Mouse (Mus musculus) heart, embryonic 14.5 days (tissue): ENCODE measurements around the gene Rap1b. TPM values are rescaled to one million over a fixed set of nuclear protein-coding genes. Genes with fewer than 3 reads are reported as not detected.

Experiments used
- ATAC-seq: fragments of 200-750 bp; cut with Nextera tagmentation; 2 replicates; pipeline ENCODE4 v1.8.0; 2017; ENCODE audit warnings: low read depth, moderate TSS enrichment; ENCODE audit not compliant: insufficient number of reproducible peaks, insufficient read depth, low FRiP score
- H3K27ac ChIP-seq, 2 experiments: fragments of 200-500 bp in 1 of 2; fragments of 300-500 bp in 1 of 2; sonication (generic) in 1 of 2; replicated peaks in 1 of 2; 2 replicates each; pipeline ENCODE4 v1.5.1; 2012 to 2014; ENCODE audit warnings: low read depth in 2 of 2, low read length in 2 of 2, control low read depth in 1 of 2, mild to moderate bottlenecking in 1 of 2, mixed read lengths in 1 of 2; ENCODE audit not compliant: control insufficient read depth in 1 of 2, insufficient read depth in 1 of 2
- H3K27me3 ChIP-seq: fragments of 300-500 bp; sonication (generic); 2 replicates; pipeline ENCODE4 v1.6.1; 2014; ENCODE audit warnings: mild to moderate bottlenecking, low read length, control low read depth; ENCODE audit not compliant: control insufficient read depth, insufficient read depth
- H3K36me3 ChIP-seq: fragments of 300-500 bp; sonication (generic); 2 replicates; pipeline ENCODE4 v1.6.1; 2014; ENCODE audit warnings: mild to moderate bottlenecking, control low read depth, low read length, mixed read lengths; ENCODE audit not compliant: control insufficient read depth, insufficient read depth
- H3K4me1 ChIP-seq, 2 experiments: fragments of 200-500 bp in 1 of 2; fragments of 300-500 bp in 1 of 2; sonication (generic) in 1 of 2; 2 replicates each; pipeline ENCODE4 v1.6.1; 2012 to 2014; ENCODE audit warnings: low read length in 2 of 2, control low read depth in 1 of 2, mixed read lengths in 1 of 2; ENCODE audit not compliant: control insufficient read depth in 2 of 2, insufficient read depth in 2 of 2
- H3K4me2 ChIP-seq: fragments of 300-500 bp; sonication (generic); 2 replicates; pipeline ENCODE4 v1.6.1; 2014; ENCODE audit warnings: mild to moderate bottlenecking, low read length
- H3K4me3 ChIP-seq, 2 experiments: fragments of 200-500 bp in 1 of 2; fragments of 300-500 bp in 1 of 2; sonication (generic) in 1 of 2; 2 replicates each; pipeline ENCODE4 v1.5.1; 2012 to 2014; ENCODE audit warnings: low read length in 2 of 2, mild to moderate bottlenecking in 2 of 2, control low read depth in 1 of 2, low read depth in 1 of 2, moderate library complexity in 1 of 2; ENCODE audit not compliant: control insufficient read depth in 1 of 2, insufficient read depth in 1 of 2
- H3K9ac ChIP-seq: fragments of 300-500 bp; sonication (generic); 2 replicates; pipeline ENCODE4 v1.6.1; 2014; ENCODE audit warnings: mild to moderate bottlenecking, low read length
- H3K9me3 ChIP-seq: fragments of 300-500 bp; sonication (generic); 2 replicates; pipeline ENCODE4 v1.6.1; 2016; ENCODE audit warnings: low read length, control low read depth; ENCODE audit not compliant: control insufficient read depth
- WGBS: fragments of 180-500 bp; shearing (Covaris S2); extraction: QIAGEN DNeasy Blood & Tissue Kit; methylation state at CpG from one replicate; pipeline ENCODE4 v1.1.7; 2014; 5-methylcytosine and 5-hydroxymethylcytosine counted together
- polyA plus RNA-seq: library from polyadenylated mRNA; unstranded; fragments of >200 nt; fragmentation: Nextera tagmentation; extraction: Ambion mirVana; gene quantifications from 2 replicates; pipeline ENCODE4 v1.2.1, GENCODE M21; 2014

The Rap1b gene
- polyA plus RNA-seq, 1 experiment from 2014 or later = 143 TPM

GRCm38 (mm10) chr10:117777501-117778327, 68.1 kb downstream of the Rap1b start:
- Histone ChIP-seq H3K36me3 (peaks cover 97% of the 10 kb centered on the region), H3K9me3 (no peaks in the 10 kb centered on the region), H3K27ac (no peak overlapping the region), H3K4me3 (no peak overlapping the region), H3K9ac (no peak overlapping the region), H3K4me1 (no peaks in the 10 kb centered on the region), H3K27me3 (no peaks in the 10 kb centered on the region), H3K4me2 (no peak overlapping the region)
- no peak for ATAC-seq
- WGBS = 90% methylated on average over 17 of the region's 17 CpGs

- 94% methylated on average over 3 of the region's 3 CpGs for WGBS
- no peak for ATAC-seq
- Histone ChIP-seq H3K9ac (no peak overlapping the region), H3K9me3 (no peaks in the 10 kb centered on the region), H3K4me1 (no peaks in the 10 kb centered on the region), H3K27me3 (no peaks in the 10 kb centered on the region), H3K27ac (no peak overlapping the region), H3K4me3 (no peak overlapping the region), H3K4me2 (no peak overlapping the region), H3K36me3 (peaks cover 97% of the 10 kb centered on the region)
These were observed 68.7 kb downstream of the Rap1b start for GRCm38 (mm10) chr10:117777103-117777470.

GRCm38 (mm10) chr10:117776281-117777102, 69.3 kb downstream of the Rap1b start:
- no peak for ATAC-seq
- Histone ChIP-seq H3K27me3 (no peaks in the 10 kb centered on the region), H3K4me3 (no peak overlapping the region), H3K27ac (no peak overlapping the region), H3K4me2 (no peak overlapping the region), H3K9me3 (no peaks in the 10 kb centered on the region), H3K36me3 (peaks cover 97% of the 10 kb centered on the region), H3K9ac (no peak overlapping the region), H3K4me1 (no peaks in the 10 kb centered on the region)
- WGBS = 71% methylated on average over 12 of the region's 12 CpGs

GRCm38 (mm10) chr10:117775401-117776144, 70.3 kb downstream of the Rap1b start:
- Histone ChIP-seq H3K4me1 (no peaks in the 10 kb centered on the region), H3K27ac (no peak overlapping the region), H3K9ac (no peak overlapping the region), H3K9me3 (no peaks in the 10 kb centered on the region), H3K4me2 (no peak overlapping the region), H3K36me3 (peaks cover 97% of the 10 kb centered on the region), H3K27me3 (no peaks in the 10 kb centered on the region), H3K4me3 (no peak overlapping the region)
- no peak for ATAC-seq
- 89% methylated on average over 6 of the region's 6 CpGs for WGBS

- Histone ChIP-seq H3K36me3 (peaks cover 97% of the 10 kb centered on the region), H3K4me3 (no peak overlapping the region), H3K27ac (no peak overlapping the region), H3K4me1 (no peaks in the 10 kb centered on the region), H3K4me2 (no peak overlapping the region), H3K9me3 (no peaks in the 10 kb centered on the region), H3K27me3 (no peaks in the 10 kb centered on the region), H3K9ac (no peak overlapping the region)
- 97% methylated on average over 1 of the region's 1 CpGs for WGBS
- no peak for ATAC-seq
These were observed 71.1 kb downstream of the Rap1b start for GRCm38 (mm10) chr10:117774817-117775120.

- Histone ChIP-seq H3K9ac (no peak overlapping the region), H3K27ac (no peak overlapping the region), H3K4me3 (no peak overlapping the region), H3K9me3 (no peaks in the 10 kb centered on the region), H3K36me3 (peaks cover 96% of the 10 kb centered on the region), H3K4me1 (no peaks in the 10 kb centered on the region), H3K4me2 (no peak overlapping the region), H3K27me3 (no peaks in the 10 kb centered on the region)
- no peak for ATAC-seq
- WGBS = 95% methylated on average over 22 of the region's 22 CpGs
These were observed 71.6 kb downstream of the Rap1b start for GRCm38 (mm10) chr10:117774011-117774816.

GRCm38 (mm10) chr10:117773106-117773720, 72.6 kb downstream of the Rap1b start:
- H3K4me2 ChIP-seq = no peak overlapping the region
- H3K4me3 ChIP-seq = no peak overlapping the region
- peaks cover 90% of the 10 kb centered on the region for H3K36me3 ChIP-seq
- no peaks in the 10 kb centered on the region for H3K4me1 ChIP-seq
- H3K9ac ChIP-seq = no peak overlapping the region
- H3K27ac ChIP-seq = no peak overlapping the region
- H3K9me3 ChIP-seq = no peaks in the 10 kb centered on the region
- H3K27me3 ChIP-seq = no peaks in the 10 kb centered on the region
- WGBS = 93% methylated on average over 7 of the region's 7 CpGs
- ATAC-seq = no peak
